Mouse (Mus musculus) stomach, embryonic 14.5 days (tissue): Measurements from ENCODE around the gene Hras. TPM values are rescaled to one million over a fixed set of nuclear protein-coding genes. Genes with fewer than 3 reads are reported as not detected.

Source experiments
- ATAC-seq: fragments of 200-750 bp; cut with Nextera tagmentation; 2 replicates; pipeline ENCODE4 v1.8.0; 2017; ENCODE audit warnings: low read depth, moderate TSS enrichment; ENCODE audit not compliant: insufficient number of reproducible peaks, insufficient read depth, low FRiP score
- H3K27ac ChIP-seq: fragments of 300-500 bp; sonication (generic); 2 replicates; pipeline ENCODE4 v1.5.1; 2014; ENCODE audit warnings: mild to moderate bottlenecking, low read length, moderate library complexity, mixed read lengths
- H3K27me3 ChIP-seq: fragments of 300-500 bp; sonication (generic); 2 replicates; pipeline ENCODE4 v1.6.1; 2014; ENCODE audit warnings: low read length, control low read depth, mixed read lengths; ENCODE audit not compliant: control insufficient read depth, insufficient read depth
- H3K36me3 ChIP-seq: fragments of 300-500 bp; sonication (generic); 2 replicates; pipeline ENCODE4 v1.6.1; 2014; ENCODE audit warnings: mild to moderate bottlenecking, control low read depth, low read length, moderate library complexity, mixed read lengths; ENCODE audit not compliant: control insufficient read depth, insufficient read depth
- H3K4me1 ChIP-seq: fragments of 300-500 bp; sonication (generic); 2 replicates; pipeline ENCODE4 v1.6.1; 2014; ENCODE audit warnings: low read length, control low read depth, mixed read lengths; ENCODE audit not compliant: control insufficient read depth, insufficient read depth
- H3K4me2 ChIP-seq: fragments of 300-500 bp; sonication (generic); replicated peaks from 2 replicates; pipeline ENCODE4 v1.6.1; 2014; ENCODE audit warnings: low read depth, low read length, control low read depth
- H3K4me3 ChIP-seq: fragments of 300-500 bp; sonication (generic); 2 replicates; pipeline ENCODE4 v1.5.1; 2014; ENCODE audit warnings: low read depth, low read length, control low read depth
- H3K9ac ChIP-seq: fragments of 300-500 bp; sonication (generic); replicated peaks from 2 replicates; pipeline ENCODE4 v1.6.1; 2014; ENCODE audit warnings: low read depth, mild to moderate bottlenecking, control low read depth, low read length, moderate library complexity, mixed read lengths
- H3K9me3 ChIP-seq: fragments of 300-500 bp; sonication (generic); 2 replicates; pipeline ENCODE4 v1.6.1; 2016; ENCODE audit warnings: low read depth, low read length, control low read depth; ENCODE audit not compliant: control insufficient read depth
- WGBS: fragments of 180-500 bp; shearing (Covaris S2); extraction: QIAGEN DNeasy Blood & Tissue Kit; methylation state at CpG from one replicate; pipeline ENCODE4 v1.1.7; 2014; 5-methylcytosine and 5-hydroxymethylcytosine counted together
- polyA plus RNA-seq: library from polyadenylated mRNA; unstranded; fragments of >200 nt; fragmentation: Nextera tagmentation; extraction: Ambion mirVana; gene quantifications from 2 replicates; pipeline ENCODE4 v1.2.1, GENCODE M21; 2014

Hras gene
- 79.4 and 85.5 TPM in 2 replicates for polyA plus RNA-seq

- Histone ChIP-seq H3K36me3 (peaks cover 32% of the 10 kb centered on the region), H3K9me3 (no peaks in the 10 kb centered on the region), H3K9ac (peak within 1 kb of the TSS; percentile 91), H3K27me3 (no peaks in the 10 kb centered on the region), H3K4me2 (peak within 1 kb of the TSS; percentile 96), H3K27ac (peak within 1 kb of the TSS; percentile 90), H3K4me3 (peak within 1 kb of the TSS; percentile 89), H3K4me1 (peaks cover 7% of the 10 kb centered on the region)
- whole genome bisulfite sequencing: under 1% methylated on average over 38 of the region's 39 CpGs
- peak; percentile 96 for ATAC-seq
These were observed at the start of gene Hras, which contains the start of gene Lrrc56 for GRCm38 (mm10) chr7:141193948-141194347. Hras (minus strand) TSS chr7:141194005. Lrrc56 (plus strand) TSS chr7:141194157.

DNA sequence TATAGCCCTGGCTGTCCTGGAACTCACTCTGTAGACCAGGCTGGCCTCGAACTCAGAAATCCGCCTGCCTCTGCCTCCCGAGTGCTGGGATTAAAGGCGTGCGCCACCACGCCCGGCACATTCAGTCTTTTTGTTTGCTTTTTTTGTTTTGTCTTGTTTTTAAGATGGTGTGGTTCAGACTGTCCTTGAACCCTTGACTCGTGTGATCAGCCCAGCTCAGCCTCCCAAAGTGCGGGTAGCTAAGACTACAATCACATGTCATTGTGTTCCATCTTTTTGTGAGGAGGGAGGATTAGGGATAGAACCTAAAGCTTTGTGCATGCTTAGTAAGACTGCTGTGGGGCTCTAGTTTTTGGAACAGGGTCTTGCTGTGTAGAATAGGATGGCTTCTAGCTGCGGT is 37.7 kb upstream of the Hras start:
- Histone ChIP-seq H3K4me2 (no peak overlapping the region), H3K4me1 (peaks cover 9% of the 10 kb centered on the region), H3K9ac (no peak overlapping the region), H3K9me3 (no peaks in the 10 kb centered on the region), H3K36me3 (peaks cover 43% of the 10 kb centered on the region), H3K4me3 (no peak overlapping the region), H3K27ac (no peak overlapping the region), H3K27me3 (no peaks in the 10 kb centered on the region)
- ATAC-seq: no peak
- WGBS: 90% methylated on average over 9 of the region's 10 CpGs

DNA sequence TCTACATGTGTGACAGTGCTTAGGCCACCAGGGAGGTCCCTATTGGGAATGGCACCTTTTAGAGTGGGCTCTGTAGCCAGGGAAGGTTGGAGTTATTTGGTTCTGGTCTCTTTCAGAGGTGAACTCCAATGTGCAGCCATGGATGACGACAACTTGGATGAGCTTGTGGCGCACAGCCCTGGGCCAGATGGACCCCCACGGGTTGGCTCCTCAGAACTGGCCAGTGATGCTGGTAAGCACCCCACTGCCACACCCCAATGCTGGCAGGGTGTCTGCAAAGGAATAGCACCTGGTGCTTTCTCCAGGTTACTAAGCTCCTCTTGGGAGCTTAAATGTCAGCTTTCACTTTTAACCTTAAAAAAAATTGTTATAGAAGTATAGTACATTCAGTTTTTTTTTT is 37.3 kb upstream of the Hras start:
- no peak overlapping the region for H3K4me2 ChIP-seq
- no peaks in the 10 kb centered on the region for H3K27me3 ChIP-seq
- H3K36me3 ChIP-seq: peaks cover 41% of the 10 kb centered on the region
- H3K9me3 ChIP-seq: no peaks in the 10 kb centered on the region
- no peak overlapping the region for H3K27ac ChIP-seq
- no peak overlapping the region for H3K4me3 ChIP-seq
- ATAC-seq: no peak
- 97% methylated on average over 3 of the region's 3 CpGs for WGBS
- H3K9ac ChIP-seq: no peak overlapping the region
- peaks cover 9% of the 10 kb centered on the region for H3K4me1 ChIP-seq

DNA sequence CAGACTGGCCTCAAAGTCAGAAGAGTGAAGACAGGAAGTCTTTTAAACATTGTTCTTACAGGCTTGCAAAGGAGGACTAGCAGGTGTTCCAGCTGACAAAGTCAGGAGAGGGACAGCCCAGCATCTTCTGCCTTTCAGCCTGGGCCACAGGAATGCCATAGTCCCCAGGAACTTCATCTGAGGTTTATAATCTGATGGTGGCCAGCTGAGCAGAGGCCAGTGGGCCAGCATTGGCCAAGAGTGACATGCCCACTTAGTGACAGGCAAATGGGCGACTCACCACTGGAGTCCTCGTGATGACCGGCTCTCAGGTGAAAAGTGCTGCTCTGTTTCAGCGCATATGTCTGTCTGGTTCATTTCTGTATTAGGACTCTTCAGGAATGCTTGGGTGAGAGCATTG is 36.8 kb upstream of the Hras start:
- H3K36me3 ChIP-seq: peaks cover 40% of the 10 kb centered on the region
- H3K4me3 ChIP-seq: no peak overlapping the region
- H3K9ac ChIP-seq: no peak overlapping the region
- H3K4me2 ChIP-seq: no peak overlapping the region
- H3K4me1 ChIP-seq: peaks cover 9% of the 10 kb centered on the region
- 93% methylated on average over 4 of the region's 4 CpGs for WGBS
- ATAC-seq: no peak
- no peaks in the 10 kb centered on the region for H3K9me3 ChIP-seq
- H3K27ac ChIP-seq: no peak overlapping the region
- no peaks in the 10 kb centered on the region for H3K27me3 ChIP-seq

DNA sequence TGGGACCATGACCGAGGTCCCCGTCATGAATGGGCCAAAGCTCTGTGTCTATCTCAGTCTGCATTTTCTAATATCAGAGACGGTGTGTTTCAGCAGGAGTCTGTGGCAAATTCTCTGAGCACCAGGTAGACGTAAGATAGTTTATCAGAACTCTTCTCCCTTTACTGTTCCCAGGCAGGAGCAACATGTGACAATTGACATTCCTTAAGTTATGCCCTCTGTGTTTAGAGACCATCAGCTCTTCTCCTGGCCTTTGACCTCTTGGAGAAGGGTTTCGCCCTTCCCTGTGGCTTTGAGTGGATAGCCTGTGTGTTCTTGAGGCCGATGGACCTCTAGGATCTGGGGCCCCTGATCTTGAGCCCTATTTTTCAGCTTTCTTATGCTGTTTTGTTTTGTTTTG is 35.9 kb upstream of the Hras start:
- 48% methylated on average over 6 of the region's 6 CpGs for WGBS
- no peaks in the 10 kb centered on the region for H3K27me3 ChIP-seq
- H3K27ac ChIP-seq: no peak overlapping the region
- H3K4me2 ChIP-seq: peak overlapping the region; percentile 99
- H3K4me1 ChIP-seq: peaks cover 9% of the 10 kb centered on the region
- peak overlapping the region; percentile 83 for H3K9ac ChIP-seq
- ATAC-seq: no peak
- peaks cover 31% of the 10 kb centered on the region for H3K36me3 ChIP-seq
- no peaks in the 10 kb centered on the region for H3K9me3 ChIP-seq
- H3K4me3 ChIP-seq: peak overlapping the region; percentile 78

DNA sequence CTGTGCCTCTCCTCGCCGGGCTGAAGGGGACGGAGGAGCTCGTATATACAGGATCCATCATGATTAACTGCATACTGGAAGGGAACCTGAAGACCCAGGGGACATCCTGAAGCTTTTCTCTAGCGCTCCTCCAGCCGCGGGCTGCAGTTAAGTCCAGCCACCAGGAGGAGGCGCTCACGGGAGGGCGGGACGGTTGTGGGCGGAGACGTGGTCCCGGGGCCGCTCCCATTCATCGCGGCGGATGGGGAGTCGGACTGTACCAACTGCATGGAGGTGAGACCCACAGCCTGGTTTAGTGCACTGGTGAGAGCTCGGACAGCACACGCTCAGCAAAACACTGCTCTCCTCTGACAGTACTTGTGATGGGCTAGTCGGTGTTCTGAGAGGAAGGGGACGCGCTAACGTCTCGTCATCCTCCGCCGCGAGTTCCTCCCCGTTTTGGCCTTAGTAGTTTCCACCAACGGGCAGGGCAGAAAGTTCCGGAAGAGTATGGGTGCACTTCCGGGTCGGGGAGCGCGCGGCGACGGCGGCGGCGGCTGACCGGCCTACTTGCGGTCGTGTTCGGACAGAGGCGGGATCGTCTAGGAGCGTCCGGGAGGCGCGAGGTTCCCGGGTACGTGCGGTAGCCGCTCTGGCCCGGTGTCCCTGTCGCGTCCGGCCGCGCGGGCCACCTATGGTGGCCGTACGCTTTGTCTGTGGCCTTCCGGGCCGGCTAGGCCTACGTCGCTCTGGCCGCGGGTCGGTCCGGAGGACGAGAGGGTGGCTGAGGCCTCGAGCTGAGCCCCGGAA is 34.7 kb upstream of the Hras start, which contains the start of gene Phrf1:
Gene Phrf1 (plus strand): TSS at position 506 of the 789 bp plus-strand sequence.
- WGBS: under 1% methylated on average over 76 of the region's 76 CpGs
- Histone ChIP-seq H3K9me3 (no peaks in the 10 kb centered on the region), H3K4me1 (peaks cover 9% of the 10 kb centered on the region), H3K36me3 (peaks cover 20% of the 10 kb centered on the region), H3K4me2 (peak within 1 kb of the TSS; percentile 99), H3K9ac (peak within 1 kb of the TSS; percentile 83), H3K4me3 (peak within 1 kb of the TSS; percentile 78), H3K27me3 (no peaks in the 10 kb centered on the region), H3K27ac (peak within 1 kb of the TSS; percentile 92)
- ATAC-seq: peak; percentile 92

- H3K36me3 ChIP-seq: peaks cover 13% of the 10 kb centered on the region
- no peak overlapping the region; the same call in 1 of the 2 replicates for H3K27ac ChIP-seq
- H3K4me2 ChIP-seq: no peak overlapping the region
- no peaks in the 10 kb centered on the region for H3K9me3 ChIP-seq
- WGBS: 73% methylated on average over 4 of the region's 4 CpGs
- no peak overlapping the region for H3K9ac ChIP-seq
- H3K4me1 ChIP-seq: peaks cover 10% of the 10 kb centered on the region
- no peak for ATAC-seq
- H3K27me3 ChIP-seq: no peaks in the 10 kb centered on the region
- H3K4me3 ChIP-seq: no peak overlapping the region
These were observed 34.0 kb upstream of the Hras start for GRCm38 (mm10) chr7:141227796-141228195.

DNA sequence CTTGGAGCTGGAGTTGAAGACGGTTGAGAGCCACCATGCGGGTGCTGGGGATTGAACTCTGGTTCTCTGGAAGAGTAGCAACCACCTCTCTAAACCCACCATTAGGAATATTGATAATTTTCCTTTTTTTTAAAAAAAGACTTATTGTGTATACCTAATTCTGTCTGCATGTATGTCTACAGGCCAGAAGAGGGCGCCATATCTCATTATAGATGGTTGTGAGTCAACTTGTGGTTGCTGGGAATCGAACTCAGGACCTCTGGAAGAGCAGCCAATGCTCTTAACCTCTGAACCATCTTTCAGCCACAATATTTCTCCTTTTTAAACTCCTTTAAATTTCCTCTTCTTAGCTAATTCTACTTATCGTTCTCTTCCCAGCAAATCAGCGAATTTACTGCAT is 32.7 kb upstream of the Hras start:
- WGBS: 82% methylated on average over 6 of the region's 6 CpGs
- no peak for ATAC-seq
- H3K4me3 ChIP-seq: no peak overlapping the region

More for the DNA sequence above, 32.7 kb upstream of the Hras start:
- Histone ChIP-seq H3K9ac (no peak overlapping the region), H3K27me3 (no peaks in the 10 kb centered on the region), H3K4me2 (no peak overlapping the region), H3K36me3 (peaks cover under 1% of the 10 kb centered on the region; the same call in 1 of the 2 replicates), H3K4me1 (peaks cover 18% of the 10 kb centered on the region), H3K9me3 (no peaks in the 10 kb centered on the region), H3K27ac (no peak overlapping the region)
